Mouse (Mus musculus): ENCODE measurements at regions not wholly inside any gene's neighbourhood (a gene's known extent, or its start where the extent isn't known, plus 50 kb on each side); places are given as distances from the start of the nearest gene placed in this dataset.

DNA sequence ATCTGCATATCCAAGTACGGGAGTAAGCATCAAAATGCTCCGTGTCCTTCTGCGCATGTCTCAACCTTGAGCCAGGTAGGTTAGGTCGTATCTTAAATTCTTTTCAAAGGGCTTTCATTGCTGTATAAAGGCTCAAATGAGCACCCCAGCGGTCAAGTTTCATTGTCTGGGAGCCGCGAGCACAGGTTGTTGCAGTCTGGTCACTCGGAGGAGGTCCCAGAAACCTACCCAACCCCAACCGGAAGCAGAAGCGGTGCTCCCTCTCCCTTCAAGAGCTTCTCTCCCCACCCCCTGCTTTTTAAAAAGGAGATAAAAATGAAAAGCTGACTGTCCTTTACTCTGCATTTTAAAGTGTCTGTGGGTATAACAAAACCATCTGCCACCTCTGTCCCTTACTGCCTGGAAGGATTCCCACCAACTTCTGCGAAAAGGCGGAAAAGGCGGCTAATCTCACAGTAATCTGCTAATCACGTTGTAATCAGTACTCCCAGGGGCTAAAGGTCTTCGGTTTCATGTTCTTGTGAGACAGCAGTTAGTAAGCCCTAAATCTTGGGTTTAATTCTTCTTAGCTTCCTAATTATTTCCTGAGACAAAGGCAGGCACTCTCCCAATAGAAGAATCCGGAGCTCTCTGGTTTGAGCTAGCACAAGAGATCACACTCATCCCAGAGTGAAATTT, 2081.0 kb downstream of the A830018L16Rik start:
- no peak for TF ChIP-seq CTCF (IDR thresholded peaks at IDR 0.05; ENCODE audit: insufficient read depth, low read length)
- no peak for TF ChIP-seq POLR2A (IDR thresholded peaks at IDR 0.05; ENCODE audit: borderline replicate concordance, extremely low read depth, low read depth, low read length)
